ENCODE assay signal across 9 mouse cellular contexts in the genomic region with DNA sequence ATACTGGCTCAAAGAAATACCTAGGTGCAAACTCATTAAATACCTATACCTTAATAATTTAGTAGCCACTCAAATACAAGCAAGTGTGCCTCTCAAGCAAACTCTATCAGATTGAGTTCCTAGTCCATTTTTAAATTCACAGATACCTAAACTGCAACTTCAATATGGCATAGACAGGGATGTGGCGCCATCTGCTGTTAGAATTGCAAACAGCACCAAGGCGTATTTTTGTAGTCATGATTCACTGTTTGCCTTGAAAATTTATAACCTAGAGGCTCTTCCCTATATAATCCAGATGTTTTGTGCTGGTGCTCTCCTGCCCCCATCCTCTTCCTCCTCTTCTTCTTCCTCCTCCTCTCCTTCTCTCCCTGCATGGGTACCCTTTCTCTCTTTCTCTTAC. TPM values are rescaled to one million over a fixed set of nuclear protein-coding genes. Genes with fewer than 3 reads are reported as not detected.
DNase-seq lines count a peak whose midpoint lies in the region; TF ChIP-seq lines count a peak whose summit lies in the region.
"Had no signal": no experiment of that assay in that cellular context is flagged by ENCODE, and none has a peak within 500 bp of the region (broad histone marks: within the 10 kb centered on the region; RNA-seq: fewer than 3 reads in every experiment).

No protein-coding gene starts in this region.

- peak; percentile 90 for DNase-seq in 3T3-L1 (ENCODE audit: low read depth, low spot score)
- DNase-seq in CD8-positive naive resting alpha-beta T cell, adult 2 months (ENCODE audit: low read depth in 2 of 2, low spot score in 2 of 2), result peak; percentile 72 to 83
- DNase-seq in brain, embryonic 14.5 days (ENCODE audit: low read depth), result peak; percentile 85
- DNase-seq in frontal cortex, postnatal 14 days (ENCODE audit: low spot score in 2 of 2), result peak; percentile 61 to 88
- DNase-seq in kidney, postnatal 4 days, result peak; percentile 87 to 90
- DNase-seq in lung, adult 2 months, result peak; percentile 81
- DNase-seq in right cerebral cortex, postnatal 36 days (ENCODE audit: low spot score in 2 of 2), result peak; percentile 67 to 74
- DNase-seq in urinary bladder, postnatal 4 days (ENCODE audit: low spot score in 2 of 2), result peak; percentile 56 to 80

- TF ChIP-seq CTCF in brain, embryonic 14.5 days (IDR thresholded peaks at IDR 0.05; ENCODE audit: borderline replicate concordance, extremely low read depth, insufficient read depth, insufficient read length), result peak; percentile 82; the same call in 1 of the 2 replicates
- peak; percentile 52; the same call in 1 of the 2 replicates for TF ChIP-seq CTCF in lung, adult 2 months (IDR thresholded peaks at IDR 0.05; ENCODE audit: insufficient read depth, low read length)

- peaks cover 2% of the 10 kb centered on the region; the same call in 1 of the 2 replicates for H3K4me1 ChIP-seq in lung, adult 2 months (ENCODE audit: control insufficient read depth, insufficient read depth, low read length)

- WGBS in lung, adult 2 months, result 0% methylated on average over 2 of the region's 2 CpGs

- H3K4me3 ChIP-seq in lung, adult 2 months (replicated peaks; ENCODE audit: extremely low read depth, low read depth, low read length), result no peak overlapping the region
- H3K4me3 ChIP-seq: limb, embryonic 13.5 days had no signal

- TF ChIP-seq POLR2A in brain, embryonic 14.5 days (IDR thresholded peaks at IDR 0.05; ENCODE audit: borderline replicate concordance, extremely low read depth, insufficient read depth, insufficient read length, poor library complexity, severe bottlenecking), result no peak
- no peak for TF ChIP-seq POLR2A in lung, adult 2 months (IDR thresholded peaks at IDR 0.05; ENCODE audit: borderline replicate concordance, extremely low read depth, low read depth, low read length)

RNA-seq across cellular contexts. Expression of a gene that starts 2.1 kb away (rescaled TPM):
- polyA plus RNA-seq in brain, embryonic 14.5 days (2012; rRNA removed), result 19.6 and 21.1 TPM in 2 replicates
- polyA plus RNA-seq in lung, adult 2 months (2012; rRNA removed), result 6.5 and 8.8 TPM in 2 replicates

RNA-seq across cellular contexts. Expression of a gene that starts 41.6 kb away (rescaled TPM):
- 41.6 and 65.6 TPM in 2 replicates for polyA plus RNA-seq in brain, embryonic 14.5 days (2012; rRNA removed)
- polyA plus RNA-seq in lung, adult 2 months (2012; rRNA removed), result 6.8 TPM in 2 replicates

RNA-seq across cellular contexts. Expression of a gene that starts 52.6 kb away (rescaled TPM):
- polyA plus RNA-seq in brain, embryonic 14.5 days (2012; rRNA removed), result 8.4 and 13.1 TPM in 2 replicates
- 17.1 and 17.6 TPM in 2 replicates for polyA plus RNA-seq in lung, adult 2 months (2012; rRNA removed)
